Mouse (Mus musculus) stomach, postnatal 0 days (tissue): ENCODE measurements around the gene 1700025C18Rik. TPM values are rescaled to one million over a fixed set of nuclear protein-coding genes. Genes with fewer than 3 reads are reported as not detected.

ENCODE experiments used
- ATAC-seq: fragments of 200-750 bp; cut with Nextera tagmentation; 2 replicates; pipeline ENCODE4 v1.8.0; 2017; ENCODE audit not compliant: low FRiP score, low TSS enrichment
- DNase-seq: peaks from one replicate; pipeline ENCODE4 v3.0.0-alpha.2; 2016; ENCODE audit warnings: low spot score
- H3K27ac ChIP-seq: fragments of 300-500 bp; sonication (generic); replicated peaks from 2 replicates; pipeline ENCODE4 v1.5.1; 2014; ENCODE audit warnings: mild to moderate bottlenecking, control low read depth
- H3K27me3 ChIP-seq: fragments of 300-500 bp; sonication (generic); 2 replicates; pipeline ENCODE4 v1.6.1; 2014; ENCODE audit warnings: low read length; ENCODE audit not compliant: control insufficient read depth, insufficient read depth
- H3K36me3 ChIP-seq: fragments of 300-500 bp; sonication (generic); 2 replicates; pipeline ENCODE4 v1.6.1; 2014; ENCODE audit warnings: low read length, mixed read lengths; ENCODE audit not compliant: control insufficient read depth, insufficient read depth
- H3K4me1 ChIP-seq: fragments of 300-500 bp; sonication (generic); replicated peaks from 2 replicates; pipeline ENCODE4 v1.6.1; 2014; ENCODE audit warnings: antibody characterized with exemption; ENCODE audit not compliant: control insufficient read depth, insufficient read depth
- H3K4me2 ChIP-seq: fragments of 300-500 bp; sonication (generic); replicated peaks from 2 replicates; pipeline ENCODE4 v1.6.1; 2014; ENCODE audit warnings: low read depth, mild to moderate bottlenecking, control low read depth, moderate library complexity
- H3K4me3 ChIP-seq: fragments of 300-500 bp; sonication (generic); 2 replicates; pipeline ENCODE4 v1.5.1; 2014; ENCODE audit warnings: low read depth, low read length, control low read depth
- H3K9ac ChIP-seq: fragments of 300-500 bp; sonication (generic); 2 replicates; pipeline ENCODE4 v1.6.1; 2014; ENCODE audit warnings: mild to moderate bottlenecking, low read length, control low read depth, mixed read lengths
- H3K9me3 ChIP-seq: fragments of 300-500 bp; sonication (generic); 2 replicates; pipeline ENCODE4 v1.6.1; 2016; ENCODE audit warnings: low read length; ENCODE audit not compliant: control insufficient read depth
- CTCF ChIP-seq: IDR thresholded peaks from 2 replicates; pipeline ENCODE4 v1.5.1; 2016; ENCODE audit warnings: antibody characterized with exemption, low read depth, mild to moderate bottlenecking, moderate library complexity
- EP300 ChIP-seq: optimal IDR thresholded peaks from 2 replicates; pipeline ENCODE3; 2016; ENCODE audit warnings: antibody characterized with exemption
- WGBS: fragments of 180-500 bp; shearing (Covaris S2); extraction: QIAGEN DNeasy Blood & Tissue Kit; methylation state at CpG from one replicate; pipeline ENCODE4 v1.1.7; 2014; 5-methylcytosine and 5-hydroxymethylcytosine counted together
- polyA plus RNA-seq: library from polyadenylated mRNA; unstranded; fragments of >200 nt; fragmentation: Nextera tagmentation; extraction: Ambion mirVana; gene quantifications from 2 replicates; pipeline ENCODE4 v1.2.1, GENCODE M21; 2015

The 1700025C18Rik gene
- polyA plus RNA-seq, 1 experiment from 2014 or later = not detected

DNA sequence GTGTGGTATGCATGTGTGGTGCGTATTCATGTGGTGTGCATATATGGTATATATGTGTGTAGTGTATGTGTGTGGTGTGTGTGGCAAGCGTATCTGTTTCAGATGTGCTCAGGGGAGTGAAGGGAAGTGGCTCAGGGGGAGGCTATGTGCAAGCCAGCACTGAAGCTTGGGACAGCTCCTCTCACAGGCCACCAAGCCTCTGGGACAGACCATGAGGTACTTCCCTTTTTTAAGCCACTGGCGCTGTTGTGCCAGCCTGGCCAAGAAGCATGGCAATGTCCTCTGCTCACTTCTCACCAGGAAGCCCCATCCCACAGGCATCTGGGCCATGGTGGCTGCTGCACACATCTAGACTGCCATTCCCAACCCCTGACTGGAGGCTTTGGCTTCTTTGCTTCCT is 12.4 kb upstream of the 1700025C18Rik start:
- Histone ChIP-seq H3K4me3 (no peak overlapping the region), H3K4me1 (no peaks in the 10 kb centered on the region), H3K9ac (no peak overlapping the region), H3K4me2 (no peak overlapping the region), H3K36me3 (no peaks in the 10 kb centered on the region), H3K9me3 (no peaks in the 10 kb centered on the region), H3K27me3 (no peaks in the 10 kb centered on the region; the same call in 1 of the 2 replicates), H3K27ac (no peak overlapping the region)
- TF ChIP-seq CTCF (no peak), EP300 (no peak)
- WGBS = 80% methylated on average over 3 of the region's 3 CpGs
- DNase-seq (no peak), ATAC-seq (no peak)

DNA sequence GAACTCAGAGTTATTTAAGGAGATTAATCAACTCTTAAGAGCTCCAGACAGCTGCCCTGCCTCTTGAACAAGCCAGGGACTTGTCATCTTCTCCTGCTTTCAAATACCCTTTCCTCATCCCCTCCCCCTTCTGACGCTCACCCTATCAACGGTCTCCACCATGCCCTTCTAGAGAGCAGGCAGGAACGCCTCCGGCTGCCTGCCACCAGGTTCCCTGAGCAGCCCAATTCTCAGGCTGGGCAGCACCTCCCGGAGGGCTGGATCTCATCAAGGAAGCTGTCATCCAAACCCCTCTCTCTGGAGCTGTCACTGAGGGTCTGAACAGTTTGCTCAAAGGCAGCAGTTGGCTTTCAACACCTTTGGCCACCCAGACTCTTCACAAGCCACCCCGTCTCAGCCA is 10.2 kb upstream of the 1700025C18Rik start:
- Histone ChIP-seq H3K9ac (no peak overlapping the region), H3K9me3 (no peaks in the 10 kb centered on the region), H3K27me3 (no peaks in the 10 kb centered on the region; the same call in 1 of the 2 replicates), H3K4me1 (no peaks in the 10 kb centered on the region), H3K27ac (no peak overlapping the region), H3K4me2 (no peak overlapping the region), H3K36me3 (no peaks in the 10 kb centered on the region), H3K4me3 (no peak overlapping the region)
- 6% methylated on average over 6 of the region's 6 CpGs for WGBS
- ATAC-seq (no peak), DNase-seq (no peak)
- TF ChIP-seq EP300 (no peak), CTCF (no peak)

DNA sequence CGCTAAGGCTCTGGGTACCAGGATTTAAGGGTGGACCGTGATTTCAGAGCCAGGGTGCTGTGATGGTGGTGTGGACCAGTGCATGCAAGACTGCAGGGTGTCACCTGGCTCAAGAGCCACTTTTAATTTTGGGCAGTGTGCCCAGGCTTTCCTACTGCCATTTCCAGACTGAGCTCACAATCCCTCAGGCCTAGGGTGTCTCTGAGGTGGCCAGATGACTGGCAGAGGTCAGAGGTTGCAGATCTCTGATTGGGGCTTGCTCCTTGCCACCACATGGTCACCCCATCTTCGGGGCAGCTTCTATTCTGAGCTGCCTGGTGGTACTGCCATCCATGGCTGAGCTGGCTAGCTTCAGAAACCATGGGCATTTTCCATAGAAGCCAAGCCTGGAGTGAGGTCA is 8.3 kb upstream of the 1700025C18Rik start:
- no peak overlapping the region for H3K4me3 ChIP-seq
- 78% methylated on average over 3 of the region's 3 CpGs for WGBS
- no peak for TF ChIP-seq EP300
- no peak for TF ChIP-seq CTCF
- no peaks in the 10 kb centered on the region for H3K36me3 ChIP-seq
- H3K27me3 ChIP-seq = no peaks in the 10 kb centered on the region; the same call in 1 of the 2 replicates
- no peaks in the 10 kb centered on the region for H3K9me3 ChIP-seq
- H3K4me1 ChIP-seq = no peaks in the 10 kb centered on the region
- no peak overlapping the region for H3K27ac ChIP-seq
- no peak for ATAC-seq
- H3K4me2 ChIP-seq = no peak overlapping the region
- DNase-seq = no peak
- H3K9ac ChIP-seq = no peak overlapping the region

DNA sequence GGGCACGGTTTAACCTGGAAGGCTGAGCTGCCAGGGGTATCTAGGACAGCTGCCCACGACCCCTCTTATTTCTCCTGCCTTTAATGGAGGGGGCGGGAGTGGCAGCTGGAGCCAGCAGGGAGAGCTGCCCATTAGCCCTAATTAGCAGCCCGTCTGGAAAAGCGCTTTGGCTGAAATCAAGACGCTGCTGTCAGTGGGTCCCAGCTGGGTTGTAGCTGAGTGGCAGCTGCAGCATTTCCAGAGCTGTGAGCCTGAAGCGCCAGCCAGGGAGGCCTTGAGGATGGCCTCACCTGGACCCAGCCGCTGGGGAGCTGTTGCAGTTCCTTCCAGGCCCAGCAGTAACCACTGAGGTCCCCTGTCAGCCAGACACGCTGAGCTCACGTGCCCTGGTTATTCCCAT is 5.8 kb upstream of the 1700025C18Rik start:
- Histone ChIP-seq H3K27ac (no peak overlapping the region), H3K4me1 (no peaks in the 10 kb centered on the region), H3K9me3 (no peaks in the 10 kb centered on the region), H3K9ac (no peak overlapping the region), H3K4me2 (no peak overlapping the region), H3K4me3 (no peak overlapping the region), H3K27me3 (no peaks in the 10 kb centered on the region; the same call in 1 of the 2 replicates), H3K36me3 (no peaks in the 10 kb centered on the region)
- WGBS = 29% methylated on average over 10 of the region's 10 CpGs
- no peak for DNase-seq
- no peak for ATAC-seq
- TF ChIP-seq EP300 = no peak
- no peak for TF ChIP-seq CTCF

DNA sequence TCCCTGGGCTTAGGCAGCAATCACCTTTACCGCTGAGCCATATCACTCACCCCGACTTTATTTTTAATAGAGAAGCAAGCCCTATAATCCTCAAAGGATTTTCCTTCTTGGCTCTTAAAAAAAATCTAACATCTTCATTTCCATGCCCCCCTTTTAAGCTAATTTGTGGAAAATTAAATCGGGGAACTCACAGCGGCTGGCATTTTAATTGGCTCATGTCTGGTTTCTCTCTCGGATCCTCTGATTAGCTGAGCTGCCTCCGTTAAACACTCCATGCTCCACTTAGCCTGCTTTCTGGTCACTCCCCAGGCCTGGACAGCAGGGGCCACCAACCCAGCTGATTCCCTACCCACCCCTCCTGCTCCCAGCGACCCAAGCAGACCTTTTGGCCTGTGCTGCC is 1.8 kb upstream of the 1700025C18Rik start:
- no peak overlapping the region for H3K27ac ChIP-seq
- ATAC-seq (no peak), DNase-seq (no peak)
- H3K4me1 ChIP-seq = no peaks in the 10 kb centered on the region
- TF ChIP-seq CTCF = no peak
- no peak for TF ChIP-seq EP300
- H3K9ac ChIP-seq = no peak overlapping the region
- H3K9me3 ChIP-seq = no peaks in the 10 kb centered on the region
- H3K4me2 ChIP-seq = no peak overlapping the region
- 76% methylated on average over 7 of the region's 7 CpGs for WGBS
- H3K4me3 ChIP-seq = no peak overlapping the region
- H3K27me3 ChIP-seq = no peaks in the 10 kb centered on the region
- no peaks in the 10 kb centered on the region for H3K36me3 ChIP-seq

DNA sequence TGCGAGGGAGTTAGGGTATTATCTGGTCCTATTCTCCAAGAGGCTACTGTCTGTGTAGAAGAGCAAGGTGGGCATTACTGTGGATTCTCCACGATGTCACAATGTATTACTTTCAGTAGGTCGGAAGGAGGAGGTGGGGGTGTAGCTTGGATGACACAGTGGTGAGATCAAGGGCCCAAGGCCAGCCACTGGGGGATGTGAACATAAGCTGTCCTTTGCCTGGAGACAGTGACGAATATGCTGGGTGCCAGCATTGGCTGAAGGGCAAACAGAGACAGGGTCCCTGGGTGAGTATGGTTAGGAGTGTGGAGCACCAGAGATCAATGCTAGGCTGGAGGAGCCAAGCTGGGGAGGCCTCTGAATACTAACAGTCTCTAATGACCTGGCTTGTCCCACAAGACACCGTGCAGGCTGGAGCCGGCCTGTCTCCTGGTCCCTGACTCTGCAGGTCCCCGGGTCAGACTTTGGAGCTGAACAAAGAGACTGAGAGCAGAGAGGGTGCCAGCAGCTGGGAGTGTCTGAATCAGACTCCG is 949 bp upstream of the 1700025C18Rik start:
- Histone ChIP-seq H3K9me3 (no peaks in the 10 kb centered on the region), H3K4me1 (no peaks in the 10 kb centered on the region), H3K4me2 (no peak overlapping the region), H3K27ac (no peak overlapping the region), H3K36me3 (no peaks in the 10 kb centered on the region), H3K4me3 (no peak overlapping the region), H3K9ac (no peak overlapping the region), H3K27me3 (no peaks in the 10 kb centered on the region)
- 70% methylated on average over 8 of the region's 8 CpGs for WGBS
- ATAC-seq (no peak), DNase-seq (no peak)
- TF ChIP-seq CTCF (no peak), EP300 (no peak)
